Mouse (Mus musculus): Measurements from ENCODE around the gene Gps2. TPM values are rescaled to one million over a fixed set of nuclear protein-coding genes. Genes with fewer than 3 reads are reported as not detected.
"Not testable (repeated sequence)": the region's sequence is repeated elsewhere in the genome, so short reads cannot be mapped to it uniquely, and the experiment has no call there.

Gps2 gene
- polyA plus RNA-seq, 1 experiment: 112 TPM

GRCm38 (mm10) chr11:69920266-69921031, 6.8 kb downstream of the Gps2 start:
- H3K4me3 ChIP-seq (replicated peaks; ENCODE audit: extremely low read depth, low read depth, low read length): peak overlapping the region; percentile 92
- peak; percentile 52 for DNase-seq
- TF ChIP-seq POLR2A (IDR thresholded peaks at IDR 0.05; ENCODE audit: borderline replicate concordance, extremely low read depth, low read depth, low read length) (no peak), CTCF (IDR thresholded peaks at IDR 0.05; ENCODE audit: insufficient read depth, low read length) (no peak)
- WGBS: under 1% methylated on average over 62 of the region's 65 CpGs
- peaks cover 8% of the 10 kb centered on the region for H3K4me1 ChIP-seq (ENCODE audit: control insufficient read depth, insufficient read depth, low read length)

- DNase-seq: peak; percentile 100
- H3K4me1 ChIP-seq (ENCODE audit: control insufficient read depth, insufficient read depth, low read length): peaks cover 4% of the 10 kb centered on the region
- TF ChIP-seq POLR2A (IDR thresholded peaks at IDR 0.05; ENCODE audit: borderline replicate concordance, extremely low read depth, low read depth, low read length) (peak; percentile 98), CTCF (IDR thresholded peaks at IDR 0.05; ENCODE audit: insufficient read depth, low read length) (peak; percentile 60)
- under 1% methylated on average over 78 of the region's 78 CpGs for WGBS
- H3K4me3 ChIP-seq (replicated peaks; ENCODE audit: extremely low read depth, low read depth, low read length): peak within 1 kb of the TSS; percentile 98
These were observed 7.7 kb downstream of the Gps2 start, which contains the start of gene Eif5a for GRCm38 (mm10) chr11:69921114-69922011. Gene Eif5a (minus strand): TSS chr11:69921958.

GRCm38 (mm10) chr11:69922012-69922756, 8.5 kb downstream of the Gps2 start:
- H3K4me1 ChIP-seq (ENCODE audit: control insufficient read depth, insufficient read depth, low read length): peaks cover 4% of the 10 kb centered on the region
- DNase-seq: no peak
- H3K4me3 ChIP-seq (replicated peaks; ENCODE audit: extremely low read depth, low read depth, low read length): peak overlapping the region; percentile 98
- 3% methylated on average over 12 of the region's 12 CpGs for WGBS
- TF ChIP-seq POLR2A (IDR thresholded peaks at IDR 0.05; ENCODE audit: borderline replicate concordance, extremely low read depth, low read depth, low read length) (no peak), CTCF (IDR thresholded peaks at IDR 0.05; ENCODE audit: insufficient read depth, low read length) (no peak)

- TF ChIP-seq CTCF (IDR thresholded peaks at IDR 0.05; ENCODE audit: insufficient read depth, low read length) (no peak), POLR2A (IDR thresholded peaks at IDR 0.05; ENCODE audit: borderline replicate concordance, extremely low read depth, low read depth, low read length) (no peak)
- H3K4me3 ChIP-seq (replicated peaks; ENCODE audit: extremely low read depth, low read depth, low read length): no peak overlapping the region
- 60% methylated on average over 3 of the region's 3 CpGs for WGBS
- H3K4me1 ChIP-seq (ENCODE audit: control insufficient read depth, insufficient read depth, low read length): peaks cover 4% of the 10 kb centered on the region
- DNase-seq: no peak
These were observed 9.1 kb downstream of the Gps2 start for GRCm38 (mm10) chr11:69922796-69923195.

- DNase-seq: no peak
- WGBS: 95% methylated on average over 2 of the region's 2 CpGs
- Histone ChIP-seq H3K4me1 (ENCODE audit: control insufficient read depth, insufficient read depth, low read length) (no peaks in the 10 kb centered on the region), H3K4me3 (replicated peaks; ENCODE audit: extremely low read depth, low read depth, low read length) (no peak overlapping the region)
- TF ChIP-seq CTCF (IDR thresholded peaks at IDR 0.05; ENCODE audit: insufficient read depth, low read length) (no peak), POLR2A (IDR thresholded peaks at IDR 0.05; ENCODE audit: borderline replicate concordance, extremely low read depth, low read depth, low read length) (no peak)
These were observed 13.8 kb downstream of the Gps2 start for GRCm38 (mm10) chr11:69927501-69927900.

- no peak overlapping the region for H3K4me3 ChIP-seq (replicated peaks; ENCODE audit: extremely low read depth, low read depth, low read length)
- WGBS: 29% methylated on average over 4 of the region's 4 CpGs
- TF ChIP-seq POLR2A (IDR thresholded peaks at IDR 0.05; ENCODE audit: borderline replicate concordance, extremely low read depth, low read depth, low read length) (no peak), CTCF (IDR thresholded peaks at IDR 0.05; ENCODE audit: insufficient read depth, low read length) (no peak)
- peaks cover 2% of the 10 kb centered on the region; the same call in 1 of the 2 replicates for H3K4me1 ChIP-seq (ENCODE audit: control insufficient read depth, insufficient read depth, low read length)
- DNase-seq: no peak
These were observed 16.0 kb downstream of the Gps2 start for GRCm38 (mm10) chr11:69929712-69930111.

- 86% methylated on average over 8 of the region's 8 CpGs for WGBS
- DNase-seq: not testable (repeated sequence)
These were observed 16.5 kb downstream of the Gps2 start for GRCm38 (mm10) chr11:69930176-69930575.

GRCm38 (mm10) chr11:69930967-69931537, 17.4 kb downstream of the Gps2 start:
- DNase-seq: no peak
- WGBS: 64% methylated on average over 3 of the region's 3 CpGs
- peaks cover 4% of the 10 kb centered on the region for H3K4me1 ChIP-seq (ENCODE audit: control insufficient read depth, insufficient read depth, low read length)
- TF ChIP-seq CTCF (IDR thresholded peaks at IDR 0.05; ENCODE audit: insufficient read depth, low read length) (no peak), POLR2A (IDR thresholded peaks at IDR 0.05; ENCODE audit: borderline replicate concordance, extremely low read depth, low read depth, low read length) (no peak)
- H3K4me3 ChIP-seq (replicated peaks; ENCODE audit: extremely low read depth, low read depth, low read length): no peak overlapping the region

More at GRCm38 (mm10) chr11:69930176-69930575, 16.5 kb downstream of the Gps2 start:
- H3K4me1 ChIP-seq (ENCODE audit: control insufficient read depth, insufficient read depth, low read length); H3K4me3 ChIP-seq (replicated peaks; ENCODE audit: extremely low read depth, low read depth, low read length): not testable (repeated sequence)

- Histone ChIP-seq H3K4me1 (ENCODE audit: control insufficient read depth, insufficient read depth, low read length) (peaks cover 4% of the 10 kb centered on the region), H3K4me3 (replicated peaks; ENCODE audit: extremely low read depth, low read depth, low read length) (no peak overlapping the region)
- 55% methylated on average over 8 of the region's 8 CpGs for WGBS
- TF ChIP-seq POLR2A (IDR thresholded peaks at IDR 0.05; ENCODE audit: borderline replicate concordance, extremely low read depth, low read depth, low read length) (no peak), CTCF (IDR thresholded peaks at IDR 0.05; ENCODE audit: insufficient read depth, low read length) (no peak)
- DNase-seq: no peak
These were observed 18.1 kb downstream of the Gps2 start for GRCm38 (mm10) chr11:69931769-69932168.

All from lung, adult 2 months (tissue).